Mouse (Mus musculus) ES-CJ7 (cell line): Measurements from ENCODE around the gene Gm4737.
A peak's percentile ranks its signal among the peaks of the same experiment; 100 is the strongest.
"Not testable (repeated sequence)": the region's sequence is repeated elsewhere in the genome, so short reads cannot be mapped to it uniquely, and the experiment has no call there.

ENCODE experiments used
- DNase-seq: peaks from one replicate; pipeline ENCODE4 v3.0.0; 2011; ENCODE audit warnings: low read depth, low spot score

The Gm4737 gene

GRCm38 (mm10) chr16:46154832-46155231 lies at the start of gene Gm4737:
Gene Gm4737, minus strand, starts transcription at chr16:46155077.
- not testable (repeated sequence) for DNase-seq

GRCm38 (mm10) chr16:46195792-46196191 lies 40.9 kb upstream of the Gm4737 start:
- no peak for DNase-seq

- DNase-seq: peak; percentile 72
Measured at GRCm38 (mm10) chr16:46183096-46183495, 28.2 kb upstream of the Gm4737 start.

GRCm38 (mm10) chr16:46178121-46178801 lies 23.4 kb upstream of the Gm4737 start:
- no peak for DNase-seq

DNA sequence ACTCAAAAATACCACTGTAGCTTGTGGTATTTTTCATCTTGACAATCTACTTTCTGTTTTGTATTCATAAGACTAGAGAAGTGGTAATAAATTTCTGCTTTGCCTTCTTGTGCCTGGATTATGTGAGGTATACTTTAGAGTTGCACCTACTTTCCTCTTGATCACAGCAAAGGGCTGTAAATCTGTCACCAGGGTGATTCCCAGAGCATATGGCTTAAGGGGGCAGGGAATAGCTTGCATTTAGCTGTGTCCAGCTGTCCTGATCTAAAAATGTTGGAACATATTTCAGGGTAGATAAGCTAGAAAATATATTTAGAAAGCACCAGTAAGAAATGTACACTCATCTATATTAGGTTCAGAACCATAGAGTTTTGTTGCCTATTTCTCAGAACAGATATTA lies 18.2 kb upstream of the Gm4737 start:
- no peak for DNase-seq

GRCm38 (mm10) chr16:46166971-46167370 lies 12.1 kb upstream of the Gm4737 start:
- no peak for DNase-seq

GRCm38 (mm10) chr16:46165305-46165704 lies 10.4 kb upstream of the Gm4737 start:
- DNase-seq: no peak

DNA sequence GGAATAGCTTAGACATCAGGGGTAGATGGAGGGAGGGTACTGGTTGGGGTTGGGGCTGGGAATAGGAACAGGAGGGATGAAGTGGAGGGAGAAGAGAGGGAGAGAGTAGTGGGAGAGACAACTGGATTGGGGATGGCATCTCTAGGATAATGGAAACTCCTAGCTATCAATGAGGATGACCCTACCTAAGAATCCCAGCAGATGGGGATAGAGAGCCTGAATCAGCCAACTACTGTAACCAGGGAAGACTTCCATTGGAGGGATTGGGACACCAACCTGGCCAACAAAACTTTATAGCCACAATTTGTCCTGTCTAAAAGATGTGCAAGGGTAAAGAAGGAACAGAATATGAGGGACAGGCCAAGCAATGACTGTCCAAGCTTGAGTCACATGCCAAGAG lies 3.7 kb downstream of the Gm4737 start:
- DNase-seq: peak; percentile 25

- no peak for DNase-seq
Measured at GRCm38 (mm10) chr16:46148661-46149341, 6.1 kb downstream of the Gm4737 start.

DNA sequence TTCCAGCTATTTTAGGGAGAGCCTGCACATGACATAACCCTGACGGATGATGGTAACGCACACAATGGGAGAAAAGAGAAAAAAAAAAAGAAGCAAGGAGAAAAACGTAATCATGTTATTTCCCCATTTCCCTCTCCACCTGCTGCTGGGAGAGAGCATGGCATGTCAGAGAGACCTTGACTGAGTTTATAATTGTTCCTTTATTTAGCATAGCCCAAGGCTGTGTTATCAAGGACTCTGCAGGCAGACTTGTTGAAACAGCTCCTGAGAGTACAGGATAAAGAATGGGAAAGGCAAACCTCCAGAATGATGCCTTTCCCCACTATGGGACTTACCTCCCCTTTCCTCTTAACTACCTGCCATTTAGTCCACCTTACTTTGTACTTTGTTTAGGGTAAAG lies 7.9 kb downstream of the Gm4737 start:
- no peak for DNase-seq

- no peak for DNase-seq
Measured at GRCm38 (mm10) chr16:46122238-46122637, 32.6 kb downstream of the Gm4737 start.

- DNase-seq: no peak
Measured at GRCm38 (mm10) chr16:46121420-46121819, 33.5 kb downstream of the Gm4737 start.

- no peak for DNase-seq
Measured at GRCm38 (mm10) chr16:46120607-46121006, 34.3 kb downstream of the Gm4737 start.

GRCm38 (mm10) chr16:46120020-46120419 lies 34.9 kb downstream of the Gm4737 start, which contains the start of gene Cd96:
Gene Cd96, minus strand, starts transcription at chr16:46120251.
- DNase-seq: no peak

DNA sequence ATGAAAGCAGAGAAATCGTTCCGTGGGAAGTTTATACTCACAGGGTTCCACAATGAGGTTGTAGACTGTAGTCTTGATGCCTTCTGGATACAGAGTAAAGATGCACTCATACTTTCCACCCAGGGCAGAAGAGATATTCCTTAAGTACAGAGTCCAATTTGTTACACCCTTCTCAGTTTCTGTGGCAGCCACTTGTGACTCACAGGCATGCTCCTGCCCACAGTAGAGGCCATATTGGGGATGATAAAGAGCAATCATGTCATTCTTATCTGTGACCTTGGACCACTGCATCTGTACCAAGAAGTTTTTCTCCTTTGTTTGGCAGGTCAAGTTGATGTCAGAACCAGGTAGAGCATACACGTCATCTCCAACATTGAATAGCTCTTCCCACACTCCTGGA lies 37.2 kb downstream of the Gm4737 start:
- no peak for DNase-seq

- no peak for DNase-seq
Measured at GRCm38 (mm10) chr16:46114727-46115126, 40.1 kb downstream of the Gm4737 start.

DNA sequence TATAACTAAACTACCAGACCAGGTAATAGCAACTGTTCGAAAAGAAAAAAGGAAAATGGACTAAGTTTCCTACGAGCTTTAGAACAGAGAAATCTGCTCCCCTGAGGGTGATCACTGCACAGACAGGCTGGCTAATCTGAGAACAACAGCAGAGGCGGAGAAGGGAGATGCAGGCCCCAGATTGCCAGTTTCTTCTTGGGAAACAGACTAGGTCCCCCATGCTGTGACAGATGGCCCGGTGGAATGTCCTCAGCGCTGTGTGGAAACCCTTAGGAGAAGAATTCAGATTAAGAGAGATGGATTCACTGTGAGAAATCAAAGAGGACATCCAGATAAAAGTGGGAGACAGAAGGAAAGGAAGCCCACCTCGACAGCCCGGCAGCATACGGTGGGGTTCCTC lies 45.3 kb downstream of the Gm4737 start:
- DNase-seq: no peak

- DNase-seq: no peak
Measured at GRCm38 (mm10) chr16:46107431-46107830, 47.4 kb downstream of the Gm4737 start.

DNA sequence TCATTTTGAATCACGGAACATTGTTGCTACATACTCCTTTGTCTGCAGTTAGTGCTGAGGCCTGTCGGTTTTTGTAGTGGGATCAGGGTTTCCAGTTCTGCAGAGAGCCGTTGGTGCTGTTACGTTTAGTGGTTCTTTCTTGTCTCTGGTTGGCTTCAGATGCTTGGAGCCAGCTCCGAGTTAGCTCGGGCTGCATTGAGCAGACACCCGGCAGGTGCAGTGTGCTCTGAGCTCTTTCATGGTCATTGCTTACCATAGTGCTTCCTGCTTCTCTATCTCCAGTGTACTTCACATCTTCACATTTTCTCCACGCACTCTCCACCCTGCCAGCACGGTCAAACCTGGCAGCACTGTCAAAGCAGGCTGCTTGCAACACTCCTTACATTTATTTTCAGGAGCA lies 50.4 kb downstream of the Gm4737 start:
- no peak for DNase-seq
